Mouse (Mus musculus): ENCODE results near the gene Lingo3.

The Lingo3 gene

GRCm38 (mm10) chr10:80845055-80845693 lies 1.3 kb upstream of the Lingo3 start:
- peak in 1 of 2 experiments; percentile 37 for DNase-seq (ENCODE audit: inconsistent age in 2 of 2, low spot score in 1 of 2)

GRCm38 (mm10) chr10:80843087-80843930 lies 530 bp downstream of the Lingo3 start:
- DNase-seq (ENCODE audit: inconsistent age in 2 of 2, low spot score in 1 of 2): peak in 1 of 2 experiments; percentile 38

DNA sequence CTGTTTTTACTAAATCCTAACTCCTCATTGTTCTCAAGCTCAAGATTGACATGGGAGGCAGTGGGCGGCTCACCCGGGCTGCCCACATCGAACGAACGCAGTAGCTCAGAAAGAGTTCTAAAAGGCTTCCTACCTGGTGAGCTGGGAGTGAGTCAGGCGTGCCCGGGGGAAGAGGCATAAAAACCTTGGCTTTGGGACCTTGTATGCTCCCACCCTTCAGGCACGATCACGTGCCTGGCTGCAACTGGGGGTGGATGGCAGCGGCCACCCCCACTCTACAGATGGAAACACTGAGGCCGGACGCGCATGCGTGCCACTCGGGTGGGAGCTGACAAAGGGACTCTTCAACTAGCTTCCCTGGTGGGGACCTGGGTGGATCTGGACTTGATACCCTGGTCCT lies 1.5 kb downstream of the Lingo3 start:
- no peak for DNase-seq (ENCODE audit: inconsistent age in 2 of 2, low spot score in 1 of 2)

GRCm38 (mm10) chr10:80841685-80842084 lies 2.2 kb downstream of the Lingo3 start:
- DNase-seq (ENCODE audit: inconsistent age in 2 of 2, low spot score in 1 of 2): no peak

DNA sequence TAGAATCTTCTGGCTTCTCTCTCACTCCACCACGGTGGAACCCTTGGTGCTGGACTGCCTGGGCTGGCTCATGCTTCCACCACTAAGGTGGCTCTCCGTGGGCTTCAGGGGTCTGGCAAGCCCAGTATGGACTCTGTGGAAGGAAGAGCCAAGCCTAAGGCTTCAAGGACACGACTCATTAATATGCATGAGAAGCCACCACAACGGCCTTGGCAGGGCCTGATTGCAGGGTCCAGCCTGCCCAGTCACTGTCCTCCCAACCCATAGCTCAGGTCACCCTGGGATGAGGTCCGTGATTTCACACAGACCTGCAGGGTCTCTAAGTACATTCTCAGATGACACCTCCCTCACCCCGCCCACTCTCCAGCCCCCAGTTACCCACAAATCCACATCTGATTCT lies 4.0 kb downstream of the Lingo3 start:
- DNase-seq (ENCODE audit: inconsistent age in 2 of 2, low spot score in 1 of 2): peak; percentile 51 to 68

GRCm38 (mm10) chr10:80838346-80838912 lies 5.4 kb downstream of the Lingo3 start:
- peak; percentile 82 to 90 for DNase-seq (ENCODE audit: inconsistent age in 2 of 2, low spot score in 1 of 2)

DNA sequence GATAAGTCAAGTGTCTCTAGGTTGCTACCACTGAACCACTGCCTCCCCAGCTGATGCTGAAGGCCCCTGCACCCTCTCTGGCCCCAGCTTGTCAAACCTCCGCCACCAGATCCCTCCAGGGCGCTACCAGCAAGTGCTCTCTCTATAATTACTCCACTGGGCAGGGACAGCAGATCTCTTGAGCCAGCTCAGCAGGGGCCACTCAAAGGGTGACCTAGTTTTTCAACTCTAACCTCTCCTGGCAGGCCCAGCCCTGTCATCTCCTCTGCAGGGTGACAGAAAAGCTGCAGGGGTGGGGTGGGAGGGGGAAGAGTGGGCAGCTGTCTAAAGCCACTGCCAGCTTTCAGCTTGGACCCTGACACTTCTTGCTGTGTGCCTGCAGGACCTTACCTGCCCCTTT lies 6.0 kb downstream of the Lingo3 start:
- peak; percentile 55 to 81 for DNase-seq (ENCODE audit: inconsistent age in 2 of 2, low spot score in 1 of 2)

DNA sequence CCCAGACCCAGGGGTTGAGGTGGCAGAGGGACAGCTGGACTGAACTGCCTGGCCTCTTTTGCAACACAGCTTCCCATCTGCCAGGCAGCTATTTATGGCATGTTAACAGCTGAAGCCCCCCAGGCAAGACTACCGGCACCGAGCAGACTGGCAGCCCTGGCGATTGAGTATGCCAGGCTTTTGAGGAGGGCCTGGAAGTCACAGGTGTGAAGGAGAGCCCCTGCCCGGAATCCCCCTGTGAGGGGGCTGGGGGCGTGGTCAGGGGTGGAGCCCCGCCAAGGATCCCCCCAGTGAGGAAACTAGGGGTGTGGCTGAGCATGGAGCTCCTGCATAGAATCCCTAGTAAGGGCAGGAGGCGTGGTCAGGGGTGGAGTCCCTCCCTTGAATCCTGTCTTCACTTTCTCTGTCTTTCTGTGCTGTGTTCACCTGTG lies 6.9 kb downstream of the Lingo3 start:
- DNase-seq (ENCODE audit: inconsistent age in 2 of 2, low spot score in 1 of 2): peak; percentile 29 to 52

DNA sequence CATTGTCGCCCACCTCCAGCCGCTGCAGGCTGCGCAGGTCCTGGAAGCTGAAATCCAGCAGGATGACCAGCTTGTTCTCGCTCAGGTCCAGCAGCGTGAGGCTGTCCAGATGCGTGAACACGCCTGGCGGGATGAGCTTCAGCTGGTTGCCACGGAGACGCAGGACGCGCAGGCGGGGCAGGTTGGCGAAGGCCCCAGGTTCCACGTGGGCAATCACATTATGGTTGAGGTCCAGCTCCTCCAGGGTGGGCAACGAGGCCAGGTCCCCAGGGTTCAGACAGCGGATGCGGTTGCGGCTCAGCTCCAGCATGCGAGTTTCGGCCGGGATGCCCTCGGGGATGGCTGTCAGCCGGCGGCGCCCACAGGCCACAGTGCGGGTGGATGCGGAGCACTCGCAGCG lies 8.2 kb downstream of the Lingo3 start:
- DNase-seq (ENCODE audit: inconsistent age in 2 of 2, low spot score in 1 of 2): no peak

- DNase-seq (ENCODE audit: inconsistent age in 2 of 2, low spot score in 1 of 2): no peak
Observed at GRCm38 (mm10) chr10:80832818-80833217, 11.0 kb downstream of the Lingo3 start.

DNA sequence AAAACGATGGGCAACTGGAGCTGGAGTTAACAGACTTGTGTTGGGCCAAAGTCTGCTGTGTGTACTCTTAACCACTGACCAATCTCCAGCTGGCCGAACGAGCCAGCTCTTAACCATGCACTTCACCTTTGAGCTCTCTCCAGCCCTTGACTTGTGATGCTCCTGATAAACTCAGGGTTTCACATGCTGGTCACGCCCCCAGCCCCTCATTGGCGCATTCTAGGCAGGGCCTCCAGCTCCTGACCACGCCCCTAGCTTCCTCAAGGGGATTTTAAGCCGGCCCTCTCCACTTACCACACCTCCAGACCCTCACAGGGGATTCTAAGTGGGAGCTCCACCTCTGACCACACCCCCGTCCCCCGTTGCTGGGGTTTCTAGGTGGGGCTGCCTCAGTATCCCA lies 12.7 kb downstream of the Lingo3 start:
- DNase-seq (ENCODE audit: inconsistent age in 2 of 2, low spot score in 1 of 2): peak; percentile 73 to 85

DNA sequence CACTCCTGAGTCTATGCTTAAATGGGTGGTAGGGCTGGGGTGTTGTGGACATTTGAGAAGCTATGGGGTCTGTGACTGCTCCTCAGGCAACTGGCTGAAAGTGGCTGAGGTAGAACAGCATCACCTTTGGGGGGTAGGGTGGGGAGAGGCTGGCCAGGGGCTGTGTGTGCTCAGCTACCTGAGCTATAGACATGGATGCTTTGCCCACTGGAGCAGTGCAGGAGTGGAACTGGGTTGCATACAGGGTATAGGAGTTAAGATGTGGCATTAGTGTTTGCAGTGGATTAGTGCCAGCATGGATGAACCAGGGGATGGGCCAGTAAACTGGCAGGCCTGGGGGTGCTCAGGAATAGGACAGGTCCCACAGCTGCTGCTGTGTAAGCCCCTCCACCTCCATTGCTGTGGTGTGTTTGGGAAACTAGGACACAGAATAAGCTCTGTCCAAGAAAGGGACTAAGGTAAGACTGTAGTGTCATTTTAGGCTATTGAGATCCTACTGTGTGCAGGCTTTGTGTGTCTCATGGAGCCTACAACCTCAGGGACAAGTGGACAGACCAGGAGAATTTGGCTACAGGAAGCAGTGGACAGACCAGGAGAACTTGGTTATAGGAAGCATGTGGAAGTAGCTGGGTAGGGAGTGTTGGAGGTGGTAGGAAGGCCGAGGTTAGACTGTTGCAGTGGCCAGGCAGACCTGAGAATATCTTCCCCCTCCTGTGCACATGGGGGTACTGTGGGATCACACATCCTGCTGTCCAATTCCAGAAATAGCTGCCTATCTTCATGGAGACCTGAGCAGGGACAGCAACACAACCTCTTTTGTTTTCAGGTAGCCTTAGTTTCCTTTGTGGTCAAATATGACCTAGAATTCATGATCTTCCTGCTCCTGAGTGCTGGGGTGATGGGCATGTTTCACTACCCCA lies 14.2 kb downstream of the Lingo3 start:
- peak in 1 of 2 experiments; percentile 47 for DNase-seq (ENCODE audit: inconsistent age in 2 of 2, low spot score in 1 of 2)

GRCm38 (mm10) chr10:80828587-80828986 lies 15.3 kb downstream of the Lingo3 start:
- DNase-seq (ENCODE audit: inconsistent age in 2 of 2, low spot score in 1 of 2): peak in 1 of 2 experiments; percentile 49

GRCm38 (mm10) chr10:80827870-80828420 lies 15.9 kb downstream of the Lingo3 start:
- peak in 1 of 2 experiments; percentile 63 for DNase-seq (ENCODE audit: inconsistent age in 2 of 2, low spot score in 1 of 2)

DNA sequence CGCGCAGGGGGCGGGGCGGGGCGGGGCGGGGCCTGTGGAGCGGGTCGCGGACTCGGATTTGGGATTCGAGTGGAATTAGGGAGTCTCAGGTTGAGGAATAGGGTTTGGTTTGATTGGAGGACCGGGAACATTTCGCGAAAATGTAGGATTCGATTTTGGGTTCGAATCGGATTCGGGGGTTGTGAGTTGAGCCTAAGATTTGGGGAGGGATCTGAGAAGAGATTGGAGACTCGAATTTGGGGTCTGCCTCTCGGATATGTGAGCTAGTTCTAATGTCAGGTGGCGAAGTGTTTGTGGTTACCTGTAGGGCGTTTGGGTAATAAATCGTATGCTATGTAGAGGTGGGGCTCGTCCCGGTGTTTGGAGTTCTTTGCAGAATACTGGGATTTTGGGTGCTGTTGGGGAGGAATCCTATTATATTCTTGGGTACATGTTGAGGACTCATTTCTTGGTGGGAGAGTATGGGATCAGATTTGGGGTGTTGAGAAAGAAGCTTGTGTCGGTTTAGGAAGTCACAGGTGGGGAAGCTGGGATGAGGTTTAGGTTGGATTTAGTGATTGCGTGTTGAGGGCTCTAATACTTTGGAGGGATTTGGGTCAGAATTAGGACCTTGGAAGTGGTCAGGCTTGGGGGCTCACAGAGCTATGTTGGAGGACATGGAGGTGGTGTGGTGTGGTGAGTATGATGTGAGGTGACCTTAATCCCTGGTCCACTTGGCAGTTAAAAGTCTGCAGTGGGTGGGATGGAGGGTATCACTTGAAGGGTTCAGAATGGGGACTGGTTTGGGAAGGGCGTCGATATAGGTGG lies 16.6 kb downstream of the Lingo3 start:
- peak in 1 of 2 experiments; percentile 56 for DNase-seq (ENCODE audit: inconsistent age in 2 of 2, low spot score in 1 of 2)

DNA sequence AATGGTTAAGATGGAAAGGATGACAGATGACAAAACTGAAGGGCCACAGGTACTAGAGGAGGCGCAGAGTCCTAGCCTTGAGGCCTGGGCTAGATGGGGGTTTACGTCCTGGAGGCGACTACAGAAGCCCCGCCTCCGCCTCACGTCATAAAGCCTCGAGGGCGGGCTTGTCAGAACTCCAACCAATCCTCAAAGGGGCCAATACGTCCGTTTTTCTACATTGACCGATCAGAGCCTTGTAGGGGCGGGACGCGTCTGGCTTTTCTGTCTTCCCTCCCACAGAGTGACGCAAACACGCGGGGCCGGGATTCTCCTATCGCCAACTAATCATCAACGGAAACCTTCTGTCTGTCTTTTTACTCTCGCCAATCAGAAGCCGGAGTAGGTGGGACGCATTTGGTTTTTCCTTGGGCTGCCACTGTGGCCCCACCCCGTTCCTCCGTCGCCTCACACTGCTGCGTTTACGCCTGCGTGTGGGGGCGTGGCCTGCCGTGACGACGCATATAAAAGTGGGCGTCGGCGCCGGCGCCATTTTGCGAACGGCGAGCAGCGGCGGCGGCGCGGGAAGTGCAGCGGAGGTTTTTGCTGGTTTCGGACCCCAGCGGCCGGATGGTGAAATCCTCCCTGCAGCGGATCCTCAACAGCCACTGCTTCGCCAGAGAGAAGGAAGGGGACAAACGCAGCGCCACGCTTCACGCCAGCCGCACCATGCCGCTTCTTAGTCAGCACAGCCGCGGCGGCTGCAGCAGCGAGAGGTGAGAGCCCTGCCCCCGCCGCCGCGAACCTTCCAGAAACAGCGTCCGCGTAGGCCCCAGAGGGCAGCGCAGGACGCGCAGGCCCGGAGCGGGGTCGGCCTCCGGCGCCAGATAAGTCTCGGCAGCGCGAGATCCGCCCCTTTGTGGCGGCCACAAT lies 17.4 kb downstream of the Lingo3 start, which contains the start of gene Oaz1:
TSS of gene Oaz1 (plus strand) at position 506 of the 912 bp plus-strand sequence.
- peak; percentile 99 to 100 for DNase-seq (ENCODE audit: inconsistent age in 2 of 2, low spot score in 1 of 2)

DNA sequence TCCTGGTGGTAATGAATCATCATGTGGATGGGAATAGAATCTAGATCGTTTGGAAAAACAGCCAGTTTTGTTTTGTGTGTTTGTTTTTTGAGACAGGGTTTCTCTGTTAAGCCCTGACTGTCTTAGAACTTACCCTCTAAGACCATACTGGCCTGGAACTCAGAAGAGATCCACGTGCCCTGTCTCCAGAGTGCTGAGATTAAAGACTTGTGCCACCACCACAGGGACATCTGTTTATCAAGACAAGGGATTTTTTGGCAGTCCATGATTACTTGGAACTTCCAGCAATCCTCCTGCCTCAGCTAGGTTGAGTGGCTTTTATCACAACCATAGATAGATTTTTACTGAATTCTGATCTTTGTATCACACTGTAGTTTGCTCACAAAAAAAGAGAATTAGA lies 19.0 kb downstream of the Lingo3 start:
- no peak for DNase-seq (ENCODE audit: inconsistent age in 2 of 2, low spot score in 1 of 2)

DNA sequence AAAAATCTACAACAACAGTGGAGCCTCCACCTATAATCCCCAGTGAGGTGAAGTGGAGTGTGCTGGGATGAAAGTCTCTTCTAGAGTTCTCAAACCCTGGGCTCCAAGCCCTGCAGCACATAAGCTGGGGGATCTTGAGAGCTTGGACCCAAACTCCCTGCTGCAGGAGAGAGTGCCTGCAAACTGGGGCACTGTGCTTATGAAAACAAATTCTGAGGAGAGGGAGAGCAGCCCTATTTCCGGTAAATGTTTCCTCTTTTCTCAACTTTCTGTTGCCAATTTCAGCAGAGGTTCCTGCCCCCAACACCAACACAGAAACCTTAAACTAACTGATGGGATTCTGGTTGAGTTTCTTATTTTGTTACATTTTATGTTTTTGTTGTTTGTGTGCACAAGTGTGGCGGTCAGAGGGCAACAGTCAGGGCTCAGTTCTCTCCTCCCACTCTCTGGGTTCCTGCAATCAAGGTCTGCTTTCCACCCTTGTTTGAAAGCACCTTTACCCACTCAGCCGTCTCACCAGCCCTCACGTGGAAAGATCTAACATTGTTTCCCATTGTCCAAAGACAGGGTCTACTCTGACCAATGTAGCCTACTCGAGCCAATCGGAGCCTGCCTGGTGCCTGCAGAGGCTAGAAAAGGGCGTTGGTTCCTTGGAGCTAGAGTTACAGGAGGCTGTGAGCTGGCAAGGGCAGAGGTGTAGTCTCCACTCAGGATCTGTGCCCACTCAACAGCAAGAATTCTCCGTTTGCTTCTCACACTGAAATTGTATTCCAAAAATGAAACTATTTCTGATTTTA lies 19.8 kb downstream of the Lingo3 start:
- DNase-seq (ENCODE audit: inconsistent age in 2 of 2, low spot score in 1 of 2): no peak

All from adrenal gland, adult (tissue).